Mouse (Mus musculus): Measurements from ENCODE around the gene Nat8f4.

DNA sequence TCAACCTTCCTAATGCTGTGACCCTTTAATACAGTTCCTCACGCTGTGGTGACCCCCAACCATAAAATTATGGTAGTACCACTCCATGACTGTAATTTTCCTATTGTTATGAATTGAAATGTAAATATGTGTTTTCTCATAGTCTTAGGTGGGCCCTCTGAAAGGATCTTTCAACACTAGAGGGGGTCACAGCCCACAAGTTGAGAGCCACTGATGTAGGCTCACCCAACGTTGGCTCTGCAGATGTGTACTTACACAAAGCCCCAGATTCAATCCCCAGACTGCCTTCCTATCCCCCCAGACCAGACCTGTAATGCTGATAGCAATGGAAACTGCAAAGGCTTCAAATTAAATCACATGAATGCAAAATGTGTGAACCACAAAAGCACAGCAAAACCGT lies 31.0 kb upstream of the Nat8f4 start:
- TF ChIP-seq CTCF (IDR thresholded peaks at IDR 0.05; ENCODE audit: low read depth, low read length) = no peak
- no peak for TF ChIP-seq POLR2A (IDR thresholded peaks at IDR 0.05; ENCODE audit: extremely low read depth, insufficient read depth, low read length)

Measured in liver, adult 2 months (tissue).